Mouse (Mus musculus) liver, embryonic 14.5 days (tissue): Measurements from ENCODE around the gene Tchp.

Experiments used
- CTCF ChIP-seq: IDR thresholded peaks from 2 replicates; pipeline ENCODE4 v1.5.1; 2016; ENCODE audit warnings: antibody characterized with exemption, low read depth, control low read depth
- EP300 ChIP-seq: IDR thresholded peaks from 2 replicates; pipeline ENCODE4 v1.6.1; 2016; ENCODE audit warnings: antibody characterized with exemption, low read depth

GRCm38 (mm10) chr5:114685986-114686385 is 21.6 kb upstream of the Tchp start:
- no peak for TF ChIP-seq CTCF
- TF ChIP-seq EP300: no peak
